Mouse (Mus musculus) liver, embryonic 14.5 days (tissue): ENCODE data around the gene Fzr1.

ENCODE experiments used
- CTCF ChIP-seq: IDR thresholded peaks from 2 replicates; pipeline ENCODE4 v1.5.1; 2016; ENCODE audit warnings: antibody characterized with exemption, low read depth, control low read depth
- EP300 ChIP-seq: IDR thresholded peaks from 2 replicates; pipeline ENCODE4 v1.6.1; 2016; ENCODE audit warnings: antibody characterized with exemption, low read depth

DNA sequence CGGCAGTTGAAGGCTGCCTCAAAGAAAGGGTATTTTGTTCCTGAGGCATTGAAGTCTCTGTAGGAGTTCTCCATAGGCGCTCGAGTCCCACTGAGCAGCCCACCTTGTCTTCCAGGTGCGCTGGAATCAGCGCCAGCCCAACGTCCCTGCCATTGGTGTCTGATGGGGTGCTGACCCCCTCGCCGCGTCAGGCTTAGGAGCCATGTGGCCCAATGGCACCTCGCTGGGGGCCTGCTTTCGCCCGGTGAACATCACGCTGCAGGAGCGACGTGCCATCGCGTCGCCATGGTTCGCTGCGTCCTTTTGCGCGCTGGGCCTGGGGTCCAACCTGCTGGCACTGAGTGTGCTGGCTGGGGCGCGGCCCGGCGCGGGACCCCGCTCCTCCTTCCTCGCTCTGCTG is 46.0 kb downstream of the Fzr1 start:
- TF ChIP-seq CTCF (no peak), EP300 (no peak)
